Mouse (Mus musculus): ENCODE results near the gene Gm21958.

The Gm21958 gene

GRCm38 (mm10) chr3:54714253-54714652 is at the start of gene Gm21958:
Gm21958 (minus strand) TSS chr3:54714353.
- no peak for DNase-seq

GRCm38 (mm10) chr3:54761258-54761657 is 47.1 kb upstream of the Gm21958 start:
- no peak for DNase-seq

- DNase-seq = no peak
Measured at GRCm38 (mm10) chr3:54760321-54761115, 46.4 kb upstream of the Gm21958 start.

GRCm38 (mm10) chr3:54759211-54759610 is 45.1 kb upstream of the Gm21958 start:
- DNase-seq = no peak

GRCm38 (mm10) chr3:54757446-54757845 is 43.3 kb upstream of the Gm21958 start:
- no peak for DNase-seq

GRCm38 (mm10) chr3:54756058-54756457 is 41.9 kb upstream of the Gm21958 start:
- DNase-seq = no peak

- DNase-seq = no peak
Measured at GRCm38 (mm10) chr3:54755145-54756041, 41.2 kb upstream of the Gm21958 start, which contains the start of gene Smad9. Smad9 (plus strand) TSS chr3:54755582.

- no peak for DNase-seq
Measured at GRCm38 (mm10) chr3:54753411-54753810, 39.3 kb upstream of the Gm21958 start.

- DNase-seq = peak; percentile 17 to 24
Measured at GRCm38 (mm10) chr3:54745799-54746198, 31.6 kb upstream of the Gm21958 start.

- DNase-seq = no peak
Measured at GRCm38 (mm10) chr3:54741965-54742364, 27.8 kb upstream of the Gm21958 start.

GRCm38 (mm10) chr3:54737317-54737716 is 23.2 kb upstream of the Gm21958 start:
- no peak for DNase-seq

GRCm38 (mm10) chr3:54736101-54736927 is 22.2 kb upstream of the Gm21958 start:
- peak; percentile 8 to 15 for DNase-seq

- peak; percentile 90 to 96 for DNase-seq
Measured at GRCm38 (mm10) chr3:54735247-54736046, 21.3 kb upstream of the Gm21958 start, which contains the start of the genes Exosc8 and Alg5. Exosc8 (minus strand) TSS chr3:54735393. Alg5 (plus strand) TSS chr3:54735539.

GRCm38 (mm10) chr3:54734411-54735246 is 20.5 kb upstream of the Gm21958 start:
- DNase-seq = peak; percentile 92

- no peak for DNase-seq
Measured at GRCm38 (mm10) chr3:54732371-54732770, 18.2 kb upstream of the Gm21958 start.

- no peak for DNase-seq
Measured at GRCm38 (mm10) chr3:54731626-54732150, 17.5 kb upstream of the Gm21958 start.

GRCm38 (mm10) chr3:54728100-54728499 is 13.9 kb upstream of the Gm21958 start:
- no peak for DNase-seq

GRCm38 (mm10) chr3:54727588-54727987 is 13.4 kb upstream of the Gm21958 start:
- DNase-seq = no peak

GRCm38 (mm10) chr3:54725344-54725743 is 11.2 kb upstream of the Gm21958 start:
- no peak for DNase-seq

- peak; percentile 12 to 16 for DNase-seq
Measured at GRCm38 (mm10) chr3:54723741-54724500, 9.8 kb upstream of the Gm21958 start.

Data from thymus, postnatal 36 days (tissue).